Mouse (Mus musculus): Measurements from ENCODE around the gene Mphosph6.
A peak's percentile ranks its signal among the peaks of the same experiment; 100 is the strongest.

Gene Mphosph6

DNA sequence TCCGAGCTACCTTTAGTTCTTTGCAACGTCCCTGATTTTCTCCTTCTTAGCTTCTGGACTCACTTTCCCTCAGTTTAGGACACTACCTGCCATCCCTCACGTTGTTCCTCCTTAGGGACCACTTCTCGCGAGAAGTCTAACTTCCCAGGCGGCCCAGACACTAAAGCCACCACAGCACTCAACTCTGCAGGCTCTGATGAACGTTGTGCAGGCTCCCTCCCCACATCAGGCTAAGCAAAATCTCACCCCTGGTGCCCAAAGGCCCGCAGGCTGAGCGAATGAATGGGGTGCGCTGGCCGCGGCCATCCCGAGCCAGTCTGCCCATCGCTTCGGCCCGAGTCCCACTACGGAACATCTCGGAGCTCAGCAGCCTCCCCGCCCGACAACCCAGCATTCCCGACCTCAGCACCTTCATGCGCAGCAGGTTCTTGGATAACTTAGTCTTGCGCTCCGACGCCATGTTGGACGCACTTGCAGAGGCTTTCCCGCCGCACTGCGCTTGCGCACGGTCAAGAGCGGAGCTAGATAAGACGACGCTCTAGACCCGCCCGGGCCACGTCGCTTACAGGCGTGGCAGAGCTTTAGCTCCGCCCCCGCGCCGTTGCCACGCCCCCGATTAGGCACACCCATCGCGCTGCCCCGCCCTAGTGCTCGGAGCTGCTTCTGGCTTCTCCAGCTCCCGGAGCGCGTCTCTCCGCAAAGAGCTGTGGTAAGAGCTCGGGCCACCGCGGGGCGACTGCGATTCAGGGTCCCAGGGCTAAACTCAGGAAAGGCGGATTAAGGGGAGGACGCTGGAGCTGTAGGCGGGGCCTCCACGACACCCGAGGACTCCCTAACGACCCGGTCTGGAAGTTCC is at the start of gene Mphosph6:
Gene Mphosph6 (minus strand): TSS at position 501 of the 856 bp plus-strand sequence.
- peak; percentile 96 for DNase-seq

DNA sequence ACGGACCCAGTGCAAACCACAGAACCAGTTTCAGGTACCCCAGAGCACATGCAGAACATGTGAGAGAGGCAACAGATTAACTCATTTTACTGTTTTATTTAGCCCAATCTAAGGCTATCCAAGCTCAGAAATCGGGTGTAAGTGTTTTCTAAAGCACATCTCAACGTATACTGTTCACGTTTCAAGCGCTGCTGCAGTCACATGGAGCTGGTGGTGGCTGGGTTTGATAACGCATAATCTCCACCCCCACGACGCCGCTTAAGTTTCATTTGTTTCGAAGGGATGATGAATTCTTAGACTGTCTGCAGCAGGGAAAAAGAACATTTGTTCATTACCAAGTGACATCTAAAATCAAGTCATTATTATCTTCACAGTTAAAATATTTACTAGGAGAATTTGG is 48.7 kb upstream of the Mphosph6 start:
- no peak for DNase-seq

DNA sequence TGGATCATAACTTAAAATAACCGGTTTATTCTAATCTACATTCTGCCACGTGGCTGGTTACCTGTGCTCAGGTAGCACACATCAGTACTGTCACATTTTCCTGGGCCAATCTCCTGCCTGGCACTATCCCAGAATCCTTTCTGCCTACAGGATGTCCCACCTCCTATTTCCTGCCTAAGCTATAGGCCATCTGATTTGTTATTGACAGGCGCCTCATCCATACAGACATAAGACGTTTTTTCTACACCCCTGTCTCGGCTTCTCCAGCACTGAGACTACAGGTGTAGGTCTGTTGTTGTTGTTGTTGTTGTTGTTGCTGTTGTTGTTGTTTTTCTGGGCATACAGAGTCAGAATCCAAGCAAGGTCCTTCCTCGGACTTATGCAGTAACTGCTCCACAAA is 46.1 kb upstream of the Mphosph6 start:
- DNase-seq: no peak

- DNase-seq: no peak
Measured at GRCm38 (mm10) chr8:117843694-117844093, 42.0 kb upstream of the Mphosph6 start.

DNA sequence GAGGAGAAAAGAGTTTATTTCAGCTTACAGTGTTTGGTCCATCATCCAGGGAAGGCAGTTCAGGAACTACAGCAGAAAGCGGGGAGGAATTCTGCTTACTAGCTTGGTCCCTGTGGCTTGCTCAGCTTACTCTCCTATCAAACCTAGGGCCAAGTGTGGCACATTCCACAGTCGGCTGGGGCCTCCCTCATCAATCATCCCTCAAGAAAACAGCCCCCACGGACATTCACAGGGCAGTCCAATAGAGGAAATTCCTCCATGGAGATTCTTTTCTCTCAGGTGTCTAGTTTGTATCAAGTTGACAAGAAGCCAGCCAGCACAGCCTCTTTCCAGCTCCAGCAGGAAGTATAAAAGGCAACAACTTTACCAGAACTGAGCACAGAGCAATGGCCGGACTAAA is 11.8 kb upstream of the Mphosph6 start:
- no peak for DNase-seq

DNA sequence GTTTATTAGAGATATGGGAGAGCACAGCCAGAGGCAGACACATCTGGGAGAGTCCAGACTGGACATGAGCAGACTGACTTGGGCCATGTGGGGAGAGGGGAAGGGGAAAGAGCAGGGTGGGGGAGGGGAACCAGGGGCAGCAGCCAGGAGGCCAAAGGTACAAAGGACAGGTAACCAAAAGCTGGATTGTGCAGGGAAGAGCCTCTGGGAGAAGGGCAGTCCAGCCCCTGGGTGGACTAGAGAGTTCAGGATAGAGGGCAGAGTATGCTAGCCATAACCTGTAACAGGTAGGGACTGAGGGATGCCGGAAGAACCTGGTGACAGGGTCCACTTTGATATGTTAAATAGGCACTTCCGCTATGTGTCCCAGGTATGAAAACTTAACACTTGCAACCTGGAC is 8.9 kb upstream of the Mphosph6 start:
- no peak for DNase-seq

DNA sequence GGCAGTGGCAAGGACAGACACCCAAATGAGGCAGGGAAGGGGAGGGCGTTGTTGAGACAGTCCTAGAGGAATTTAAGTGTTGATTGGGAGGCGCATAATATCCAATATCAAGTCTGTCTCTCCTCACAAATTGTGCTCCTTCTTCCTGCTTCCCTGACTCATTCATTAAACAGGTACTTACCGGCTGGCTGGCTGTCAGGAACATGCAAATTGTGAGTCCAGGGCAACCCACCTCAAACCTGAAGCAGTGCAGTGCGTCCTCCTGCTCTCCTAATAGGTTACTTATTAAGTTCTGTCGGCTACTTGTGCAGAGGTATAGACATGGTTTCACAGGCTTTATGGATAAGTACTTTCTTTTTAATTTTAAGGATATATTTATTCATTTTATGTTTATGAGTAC is 3.7 kb upstream of the Mphosph6 start:
- peak; percentile 52 to 77 for DNase-seq

- DNase-seq: no peak
Measured at GRCm38 (mm10) chr8:117802299-117802689, 551 bp upstream of the Mphosph6 start.

DNA sequence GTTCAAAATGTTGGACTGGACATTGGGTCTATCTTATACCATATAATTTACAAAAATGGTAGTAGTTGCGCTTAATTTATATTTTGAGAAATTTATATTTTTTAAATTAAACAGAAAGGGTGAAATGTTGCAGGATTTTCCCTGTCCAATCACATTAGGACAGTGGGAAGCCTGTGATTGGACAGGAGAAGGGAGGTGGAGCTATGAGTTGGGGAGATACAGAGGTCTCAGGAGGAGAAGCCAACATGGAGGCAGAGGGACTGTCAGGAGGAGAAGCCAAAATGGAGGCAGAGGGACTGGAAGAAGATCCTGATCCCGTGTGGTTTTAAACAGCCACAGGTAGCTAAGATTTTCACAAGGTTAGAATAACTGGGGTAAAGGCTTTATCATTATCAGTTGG is 3.7 kb downstream of the Mphosph6 start:
- DNase-seq: no peak

DNA sequence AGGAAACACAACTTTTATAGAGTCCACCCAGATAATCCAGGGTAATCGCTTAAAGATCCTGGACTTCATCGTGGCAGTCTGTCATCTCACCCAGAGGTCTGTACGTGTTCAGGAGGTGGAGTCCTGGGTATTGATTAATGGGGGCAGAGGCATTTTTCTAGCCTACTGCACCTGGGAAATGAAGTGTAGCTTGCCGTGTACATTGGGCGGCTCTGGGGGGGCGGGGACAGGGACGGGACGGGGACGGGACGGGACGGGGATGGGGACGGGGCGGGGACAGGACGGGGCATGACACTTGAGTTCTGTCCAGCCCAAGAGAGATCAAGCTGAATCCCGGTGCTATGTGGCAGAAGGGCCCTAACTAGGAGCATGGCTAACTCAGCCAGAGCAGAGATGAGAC is 5.3 kb downstream of the Mphosph6 start:
- DNase-seq: no peak

- DNase-seq: no peak
Measured at GRCm38 (mm10) chr8:117794581-117794980, 7.2 kb downstream of the Mphosph6 start.

DNA sequence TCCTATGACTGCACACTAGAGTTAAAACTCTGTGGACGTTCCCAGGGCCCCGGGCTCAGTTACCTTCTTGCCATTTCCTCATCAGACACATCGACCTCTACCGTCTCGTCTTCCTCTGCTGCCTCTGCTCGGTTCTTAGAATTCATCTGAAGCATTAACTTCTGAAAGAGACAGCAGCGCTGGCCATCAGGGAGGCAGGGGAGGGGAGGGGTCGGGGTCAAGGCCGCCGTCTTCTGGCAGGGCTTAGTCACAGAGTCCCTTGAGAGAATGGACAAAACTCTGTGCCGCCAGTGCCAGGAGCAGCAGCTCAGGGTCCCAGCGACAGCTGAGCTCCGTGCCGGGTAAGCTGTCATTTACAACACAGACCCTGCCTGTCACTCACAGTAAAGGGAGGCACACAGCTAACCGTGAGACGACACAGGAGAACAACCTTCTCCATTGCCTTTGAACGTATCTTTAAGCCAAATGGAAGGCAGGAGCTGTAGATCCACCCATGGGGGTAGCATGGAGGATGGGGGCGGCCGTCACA is 9.1 kb downstream of the Mphosph6 start:
- no peak for DNase-seq

DNA sequence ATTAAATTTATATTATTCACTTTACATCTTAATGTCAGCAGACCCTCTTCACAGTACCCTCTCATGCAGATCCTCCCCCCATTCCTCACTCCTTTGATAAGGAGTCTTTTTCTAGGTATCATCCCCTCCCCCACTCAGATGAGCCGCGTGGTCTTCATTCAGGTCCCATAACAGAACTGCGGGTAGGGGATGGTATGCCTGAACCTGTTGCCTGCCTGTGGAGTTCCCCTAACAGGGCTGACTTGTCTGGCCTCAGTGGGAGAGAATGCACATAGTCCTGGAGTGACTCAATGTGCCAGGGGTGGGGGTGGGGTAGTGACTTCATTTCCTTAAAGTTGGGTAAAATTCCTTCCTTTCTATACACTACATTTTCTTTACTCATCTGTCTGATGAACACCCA is 15.3 kb downstream of the Mphosph6 start:
- DNase-seq: no peak

DNA sequence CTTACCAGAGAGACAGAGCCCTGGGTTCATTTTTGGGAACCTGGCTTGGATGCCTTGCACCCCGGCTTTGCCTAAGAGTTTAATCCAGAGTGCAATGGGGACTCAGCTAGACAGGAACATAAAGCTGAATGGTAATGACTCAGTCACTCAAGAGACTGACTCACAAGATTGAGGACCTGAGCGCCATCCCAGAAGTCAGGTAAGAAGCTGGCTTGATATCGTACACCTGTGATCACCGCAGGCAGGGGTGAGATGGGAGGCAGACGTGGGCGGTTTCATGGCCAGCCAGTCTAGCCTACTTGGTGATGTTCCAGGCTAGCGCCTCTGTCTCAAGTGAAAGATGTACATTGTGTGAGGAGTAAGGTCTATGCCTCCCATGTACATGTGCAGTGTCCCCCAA is 18.7 kb downstream of the Mphosph6 start:
- no peak for DNase-seq

DNA sequence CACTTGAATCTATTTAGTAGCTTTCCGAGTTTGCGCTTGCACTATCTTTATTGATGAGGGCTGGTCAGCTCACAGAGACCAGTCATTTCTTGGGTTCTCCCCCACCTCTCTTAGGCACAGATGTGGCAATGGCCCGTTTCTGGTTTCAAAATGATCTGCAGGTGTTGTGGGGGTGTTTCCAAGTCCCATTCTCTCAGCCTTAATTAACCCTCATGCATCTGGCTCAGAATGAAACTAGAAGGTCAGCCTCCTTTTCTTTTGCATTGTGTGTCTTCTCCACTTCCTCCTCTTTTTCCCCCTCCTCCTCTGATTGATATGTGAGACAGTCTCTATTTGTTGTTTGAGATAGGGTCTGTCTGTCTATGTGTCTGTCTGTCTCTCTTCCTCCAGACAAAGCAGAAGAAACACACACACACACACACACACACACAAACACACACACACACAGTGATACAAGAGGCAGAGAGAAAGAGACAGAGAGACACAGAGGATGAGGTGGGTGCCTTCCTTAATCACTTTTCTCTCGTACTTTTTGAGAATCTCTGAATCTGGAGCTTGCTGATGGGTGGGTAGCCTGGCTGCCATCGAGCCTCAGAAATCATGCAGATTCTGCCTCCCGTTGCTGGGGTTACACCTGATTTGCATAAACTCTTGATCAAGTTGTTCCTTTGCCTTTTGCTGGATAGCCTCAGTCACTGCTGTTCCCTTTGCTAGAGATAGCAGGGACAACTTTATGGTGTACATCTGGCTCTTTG is 20.2 kb downstream of the Mphosph6 start:
- no peak for DNase-seq

DNA sequence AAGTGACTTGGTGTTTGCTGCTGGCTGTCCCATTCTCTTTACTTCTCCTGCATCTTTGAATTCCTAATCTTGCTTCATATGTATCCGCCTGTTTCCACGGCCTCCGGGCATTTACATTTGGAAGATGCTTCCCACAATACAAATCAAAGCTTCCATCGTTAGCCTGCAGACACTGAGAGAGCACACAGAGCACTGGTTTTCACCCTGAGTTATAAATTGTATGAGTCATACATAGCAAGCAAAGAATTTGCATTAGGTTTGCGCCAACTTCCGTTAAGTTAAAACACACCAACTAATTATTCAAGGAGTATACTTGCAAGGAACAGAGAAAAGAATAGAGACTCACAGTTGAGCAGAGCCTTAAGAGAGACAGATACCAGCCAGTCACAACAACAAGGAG is 22.4 kb downstream of the Mphosph6 start:
- no peak for DNase-seq

GRCm38 (mm10) chr8:117778531-117779322 is 23.0 kb downstream of the Mphosph6 start:
- DNase-seq: no peak

DNA sequence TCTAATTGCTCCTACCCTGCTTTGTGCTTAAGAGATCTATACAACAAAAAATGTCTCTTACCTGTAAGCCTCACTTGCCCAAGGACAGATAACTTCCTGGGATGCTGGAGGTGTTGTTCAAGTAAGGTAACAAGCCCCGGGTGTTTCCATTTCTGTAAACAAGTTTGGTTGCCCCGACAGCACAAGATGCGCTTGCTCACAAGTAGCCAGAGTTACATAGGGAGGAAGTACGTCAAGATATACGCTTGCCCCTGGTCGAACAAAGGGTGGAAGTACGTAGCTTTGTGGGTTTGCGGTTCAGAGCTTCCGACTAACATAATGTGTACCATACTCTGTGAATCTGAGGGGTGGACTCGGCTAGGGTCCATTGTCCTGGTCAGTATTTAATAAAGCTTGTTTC is 25.7 kb downstream of the Mphosph6 start:
- no peak for DNase-seq

DNA sequence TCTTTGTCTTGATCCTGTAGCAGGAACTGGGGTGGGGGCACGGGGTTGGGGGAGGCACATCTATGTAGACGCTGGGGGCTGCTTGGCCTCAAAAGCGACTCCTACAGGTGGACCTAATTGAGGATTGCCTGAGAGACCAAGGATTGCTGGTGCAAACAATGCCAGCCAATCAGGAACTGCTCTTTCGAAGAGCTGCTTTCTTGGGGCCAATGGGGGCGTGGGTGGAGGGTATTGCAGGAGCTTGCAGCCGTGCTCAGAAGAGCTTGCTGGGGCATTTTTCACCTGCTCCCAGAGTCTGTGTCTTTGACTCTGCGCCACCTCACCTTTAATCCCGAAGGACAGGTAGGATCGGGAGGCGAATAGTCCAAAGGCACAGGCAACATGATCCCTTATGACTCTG is 26.1 kb downstream of the Mphosph6 start:
- no peak for DNase-seq

- peak; percentile 7 to 10 for DNase-seq
Measured at GRCm38 (mm10) chr8:117772597-117772996, 29.1 kb downstream of the Mphosph6 start.

DNA sequence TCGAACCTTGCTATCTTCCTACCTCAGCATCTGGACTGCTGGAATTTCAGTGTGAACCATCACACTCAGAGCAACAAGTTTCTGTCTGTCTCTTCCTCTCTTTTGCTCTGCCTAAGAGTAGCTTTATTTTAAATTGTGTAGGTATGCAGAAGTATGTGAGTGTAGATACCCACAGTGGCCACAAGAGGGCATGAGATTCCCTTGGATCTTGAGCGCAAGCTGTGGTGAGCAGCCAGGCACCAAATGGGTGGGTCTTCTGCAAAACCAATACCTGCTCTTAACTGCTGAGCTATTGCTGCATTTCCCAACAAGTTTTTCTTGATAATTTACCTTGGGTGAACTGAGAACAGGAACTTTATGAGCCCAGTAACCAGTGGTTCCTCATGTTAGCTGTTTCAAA is 29.6 kb downstream of the Mphosph6 start:
- DNase-seq: peak in 1 of 2 experiments; percentile 55

- no peak for DNase-seq
Measured at GRCm38 (mm10) chr8:117771115-117771836, 30.5 kb downstream of the Mphosph6 start.
